Mouse (Mus musculus) megakaryocyte-erythroid progenitor cell, adult 5-6 weeks (primary cell): ENCODE data around the gene Fkbp1b. TPM values are rescaled to one million over a fixed set of nuclear protein-coding genes. Genes with fewer than 3 reads are reported as not detected.
"Not testable (repeated sequence)": the region's sequence is repeated elsewhere in the genome, so short reads cannot be mapped to it uniquely, and the experiment has no call there.

Experiments used
- ATAC-seq: replicated peaks from 2 replicates; pipeline ENCODE4 v1.8.0; 2016; ENCODE audit warnings: mild to moderate bottlenecking, inconsistent platforms; ENCODE audit not compliant: severe bottlenecking, poor library complexity, low FRiP score, low TSS enrichment
- total RNA-seq, 2 experiments: library from RNA; stranded (forward) in 1 of 2; stranded (reverse) in 1 of 2; fragments of 200-1000, 215-1000 nt in 1 of 2; fragments of >200 nt in 1 of 2; fragmentation: Nextera tagmentation in 1 of 2; gene quantifications; 2 replicates each; pipeline ENCODE4 v1.2.3; 2014 to 2017

Fkbp1b gene
- total RNA-seq, 2 experiments from 2014 or later, result 1.6 TPM; not detected in 1

DNA sequence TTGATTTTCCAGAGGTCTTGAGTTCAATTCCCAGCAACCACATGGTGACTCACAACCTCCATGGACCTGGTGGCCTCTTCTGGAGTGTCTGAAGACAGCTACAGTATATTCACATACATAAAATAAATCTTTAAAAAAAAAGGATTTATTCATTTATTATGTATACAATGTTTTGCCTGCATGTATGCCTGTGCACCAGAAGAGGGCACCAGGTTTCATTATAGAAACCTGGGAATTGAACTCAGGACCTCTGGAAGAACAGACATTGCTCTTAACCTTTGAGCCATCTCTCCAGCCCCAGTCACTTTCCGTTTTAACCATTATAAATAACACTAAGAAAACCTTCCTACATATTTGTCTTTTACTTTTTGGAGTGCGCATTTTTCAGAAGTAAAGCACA, 15.4 kb upstream of the Fkbp1b start:
- ATAC-seq, result no peak

DNA sequence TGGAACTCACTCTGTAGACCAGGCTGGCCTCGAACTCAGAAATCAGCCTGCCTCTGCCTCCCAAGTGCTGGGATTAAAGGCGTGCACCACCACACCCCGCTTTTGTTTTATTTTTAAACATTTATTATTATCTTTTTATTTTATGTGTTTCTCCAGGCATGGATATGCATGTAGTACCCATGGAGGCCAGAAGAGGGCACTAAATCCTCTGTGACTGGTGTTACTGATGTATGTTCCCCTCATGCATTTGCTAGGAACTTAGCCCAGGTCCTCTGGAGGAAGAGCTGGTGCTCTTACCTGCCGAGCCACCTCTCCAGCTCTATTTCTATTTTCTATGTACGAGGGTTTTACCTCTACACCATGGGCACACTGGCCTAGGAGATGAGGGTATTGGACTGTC, 14.8 kb upstream of the Fkbp1b start:
- ATAC-seq, result no peak

DNA sequence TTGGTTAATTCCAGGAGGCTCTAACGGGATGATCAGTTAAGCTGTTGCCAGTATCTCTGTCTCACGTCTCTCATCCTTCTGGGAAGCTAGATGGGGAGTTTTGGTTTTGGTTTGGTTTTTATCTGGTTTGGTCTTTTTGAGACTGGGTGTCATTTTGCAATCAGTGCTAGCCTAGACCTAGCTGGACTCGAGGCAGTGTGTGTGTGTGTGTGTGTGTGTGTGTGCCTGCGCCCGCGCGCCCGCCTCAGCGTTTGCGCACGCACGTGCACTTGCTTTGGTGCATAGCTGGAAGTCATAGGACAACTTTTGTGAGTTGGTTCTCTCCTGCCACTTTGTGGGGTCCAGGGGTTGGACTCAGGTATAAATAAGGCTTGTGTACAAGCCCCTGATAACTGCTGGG, 2.4 kb upstream of the Fkbp1b start:
- ATAC-seq, result peak; percentile 32; the same call in 1 of the 2 replicates

DNA sequence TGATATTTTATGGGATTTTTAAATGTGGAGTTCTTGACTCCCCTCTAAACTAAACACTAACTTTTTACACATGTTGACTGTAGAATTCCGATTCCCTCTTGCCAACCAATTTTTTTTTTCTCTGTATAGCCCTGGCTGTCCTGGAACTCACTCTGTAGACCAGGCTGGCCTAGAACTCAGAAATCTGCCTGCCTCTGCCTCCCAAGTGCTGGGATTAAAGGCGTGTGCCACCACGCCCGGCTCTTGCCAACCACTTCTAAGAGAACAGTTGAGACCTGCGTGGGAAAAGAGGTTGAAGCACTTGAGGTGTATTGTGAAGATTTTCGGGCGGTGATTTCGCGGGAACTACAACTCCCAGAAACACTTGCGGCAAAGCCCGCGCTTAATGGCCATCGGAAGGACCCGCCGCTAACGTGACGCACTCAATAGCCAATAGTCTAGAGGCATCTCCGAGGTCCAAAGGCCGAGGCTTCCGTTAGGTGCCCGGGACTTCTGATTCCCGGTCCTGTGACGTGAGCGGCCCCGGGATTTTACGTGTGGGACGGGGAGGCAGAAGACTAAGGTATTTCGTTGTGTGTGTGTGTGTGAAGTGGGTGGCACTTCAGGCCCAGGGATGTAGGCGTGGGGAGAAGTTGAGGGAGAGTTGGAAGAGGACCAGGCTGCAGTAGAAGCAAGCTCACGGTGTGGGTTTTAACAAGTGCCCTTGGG, 1.7 kb upstream of the Fkbp1b start, which contains the start of gene Wdcp:
Wdcp (plus strand) TSS at position 414 of the 708 bp plus-strand sequence.
- ATAC-seq, result peak; percentile 90

DNA sequence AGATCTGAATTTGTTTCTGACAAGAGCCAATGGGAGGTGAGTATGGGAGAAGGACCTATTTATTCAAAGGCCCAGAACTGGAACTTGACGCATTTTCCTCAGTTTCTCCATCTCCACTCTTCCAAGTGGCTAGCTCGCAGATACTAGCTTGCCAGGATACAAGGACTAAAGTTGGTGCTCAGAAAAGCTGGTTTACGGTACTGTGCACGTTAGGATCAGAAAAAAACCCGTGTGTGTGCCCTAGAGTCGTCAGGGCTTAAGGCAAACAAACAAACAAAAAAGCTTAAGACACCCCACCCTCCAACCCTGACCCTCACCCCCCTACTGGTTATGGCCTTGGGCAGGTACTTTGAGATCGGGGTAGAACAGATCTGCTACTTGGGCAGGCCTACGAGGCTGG, 1.1 kb upstream of the Fkbp1b start:
- ATAC-seq, result no peak

DNA sequence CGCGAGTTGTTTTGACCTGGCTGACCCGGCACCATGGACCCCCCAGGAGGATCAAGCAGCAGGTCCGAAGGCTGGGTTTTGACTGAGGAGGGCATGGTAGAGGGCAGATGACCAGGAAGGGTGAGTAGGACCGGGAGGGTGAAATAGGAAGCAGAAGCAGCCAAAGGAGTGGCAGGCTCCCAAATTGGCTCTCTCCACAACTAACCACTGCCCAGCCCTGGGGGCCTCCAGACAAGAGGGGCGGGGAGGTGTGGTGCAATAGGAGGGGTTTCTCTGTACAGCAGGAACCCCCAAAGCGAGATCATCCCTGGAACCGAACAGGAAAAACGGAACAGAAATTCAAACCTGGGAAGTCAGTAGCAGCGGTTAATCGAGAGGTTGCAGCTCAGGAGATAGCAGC, 650 bp downstream of the Fkbp1b start:
- no peak for ATAC-seq

DNA sequence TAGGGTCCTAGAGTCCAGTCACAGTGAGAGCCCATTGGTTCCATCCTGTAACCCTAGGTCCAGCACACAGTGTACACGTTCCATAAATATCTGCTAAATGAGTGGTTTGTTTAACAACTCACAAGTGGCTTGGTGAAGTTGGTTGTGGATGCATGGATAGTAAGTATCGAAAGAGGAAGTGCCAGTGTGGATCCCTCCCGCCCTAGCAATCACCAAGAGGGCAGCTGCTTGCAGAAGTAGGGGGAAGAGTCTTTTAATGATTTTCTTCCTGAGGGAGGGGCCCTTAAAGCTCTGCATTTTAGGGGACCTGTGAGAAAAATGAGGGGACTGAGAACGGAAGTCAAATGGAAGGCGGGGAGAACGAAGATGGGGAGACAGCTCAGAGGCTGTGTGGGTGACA, 1.4 kb downstream of the Fkbp1b start:
- ATAC-seq, result no peak

DNA sequence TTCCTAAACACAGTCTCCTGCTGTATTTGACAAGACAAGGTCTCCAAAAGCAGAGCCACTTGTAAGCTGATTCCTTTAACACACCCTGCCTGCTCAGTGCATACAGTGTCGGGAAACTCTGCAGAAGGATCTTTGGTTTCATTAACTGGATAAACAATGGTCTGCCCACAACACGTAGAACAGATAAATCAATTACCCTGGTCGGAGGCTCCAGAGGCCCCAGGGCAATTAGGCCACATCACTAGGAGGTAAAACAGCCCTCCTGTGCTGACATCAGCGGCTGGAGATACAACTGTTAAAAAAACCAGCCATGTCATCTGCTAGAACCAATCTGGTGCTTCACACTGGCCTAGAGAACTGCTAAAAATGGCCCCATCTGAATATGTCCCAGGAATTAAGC, 4.4 kb downstream of the Fkbp1b start:
- no peak for ATAC-seq

DNA sequence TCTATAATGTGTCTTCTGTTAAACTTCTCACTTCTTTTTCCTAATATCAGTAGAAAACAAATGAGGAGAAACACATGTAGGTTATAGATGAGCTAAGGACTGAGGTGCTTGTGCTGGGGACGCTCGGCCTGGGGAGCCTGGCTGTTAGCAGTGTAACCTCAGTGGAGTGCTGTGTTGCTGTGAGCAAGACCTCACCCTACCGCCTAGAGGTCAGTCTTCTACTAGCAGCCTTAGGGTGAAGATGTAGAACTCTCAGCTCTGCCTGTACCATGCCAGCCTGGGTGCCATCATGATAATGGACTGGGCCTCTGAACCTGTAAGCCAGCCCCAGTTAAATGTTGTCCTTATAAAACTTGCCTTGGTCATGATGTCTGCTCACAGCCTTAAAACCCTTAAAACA, 14.1 kb downstream of the Fkbp1b start:
- peak; percentile 63 for ATAC-seq

DNA sequence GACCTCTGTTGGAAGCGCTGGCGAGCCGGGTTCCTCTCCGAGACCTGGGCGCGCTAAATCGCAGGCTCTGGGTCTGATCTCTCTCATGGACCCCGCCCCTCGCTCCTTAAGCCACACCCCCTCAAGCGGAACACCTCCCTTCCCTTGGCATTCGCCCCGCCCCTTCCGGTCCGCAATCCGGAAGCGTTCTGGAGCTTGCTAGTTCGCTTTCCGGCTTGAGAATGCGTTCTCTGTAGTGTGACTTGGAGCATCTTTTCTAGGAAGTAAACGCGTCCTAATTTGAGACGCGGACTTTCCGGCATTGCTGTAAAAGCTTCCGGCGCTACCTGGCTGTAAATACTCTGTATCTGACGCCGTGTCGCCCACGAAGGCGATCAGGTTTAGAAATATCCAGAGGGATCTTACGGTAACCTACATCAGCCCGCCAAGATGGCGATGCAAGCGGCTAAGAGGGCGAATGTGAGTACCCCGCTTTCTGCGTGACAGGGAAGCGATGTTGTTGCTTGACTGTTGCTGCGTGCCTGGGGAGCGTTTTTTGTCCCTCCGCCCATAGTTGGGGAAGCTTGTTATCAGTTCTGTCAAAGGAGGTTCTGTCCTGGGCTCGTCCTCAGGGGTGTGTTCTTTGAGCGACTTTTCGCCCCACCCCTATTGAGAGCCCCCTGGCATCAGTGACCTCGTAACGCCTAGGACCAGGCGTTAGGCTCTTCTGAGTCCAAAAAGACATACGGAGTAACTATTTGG, 23.9 kb downstream of the Fkbp1b start, which contains the start of gene Sf3b6:
Sf3b6 (plus strand) TSS at position 184 of the 741 bp plus-strand sequence.
- ATAC-seq, result peak; percentile 98

DNA sequence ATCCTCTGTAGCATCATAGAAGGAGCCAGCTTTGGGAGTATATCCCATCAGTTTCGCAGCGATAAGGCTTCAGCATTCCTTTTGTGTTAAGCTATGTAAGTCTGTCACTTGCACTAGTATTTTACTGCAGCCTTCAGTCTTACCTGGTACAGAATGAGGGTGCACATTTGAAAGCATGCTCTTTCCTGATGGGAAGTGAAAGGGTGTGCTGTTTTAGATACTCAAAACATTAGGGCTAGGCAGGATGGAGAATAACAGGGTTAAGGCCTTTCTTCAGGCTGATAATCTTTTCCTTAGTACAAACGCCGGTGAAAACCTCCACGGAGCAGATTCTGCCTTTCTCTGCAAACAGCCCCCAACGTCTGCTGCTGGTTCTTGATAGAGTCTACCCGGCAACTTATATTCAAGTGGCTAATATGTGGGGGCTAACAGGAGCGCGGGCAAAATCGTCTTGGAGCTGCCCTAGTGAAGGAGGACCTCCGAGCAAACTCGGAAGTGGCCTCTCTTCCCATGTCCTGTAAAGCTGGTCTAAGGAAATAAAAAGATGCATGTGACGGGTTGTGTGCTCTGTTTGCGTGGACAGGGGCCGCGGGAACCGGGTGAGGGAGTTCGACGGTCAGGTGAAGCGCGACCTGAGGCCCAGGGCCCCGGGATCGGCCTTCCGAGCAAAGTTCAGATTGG, 24.6 kb downstream of the Fkbp1b start:
- peak; percentile 51 for ATAC-seq

DNA sequence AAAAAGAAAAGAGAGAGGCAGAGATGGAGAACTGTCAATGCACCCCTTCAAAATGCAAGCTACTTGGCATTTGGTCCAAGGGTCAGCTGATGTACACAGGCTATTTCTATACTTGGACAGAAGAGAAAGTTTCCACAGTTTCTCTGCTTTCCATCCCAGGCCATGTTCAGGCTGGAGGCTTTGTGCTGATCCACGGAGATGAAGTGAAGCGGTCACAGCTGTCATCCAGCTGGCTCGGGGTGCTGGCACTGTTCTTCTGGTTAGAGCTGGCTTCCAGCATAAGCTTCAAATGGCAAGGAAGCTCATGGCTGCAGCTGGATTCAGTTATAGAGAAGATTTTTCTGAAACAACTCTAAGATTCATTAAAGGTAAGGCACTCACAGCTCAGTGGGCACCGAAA, 27.8 kb downstream of the Fkbp1b start:
- no peak for ATAC-seq

DNA sequence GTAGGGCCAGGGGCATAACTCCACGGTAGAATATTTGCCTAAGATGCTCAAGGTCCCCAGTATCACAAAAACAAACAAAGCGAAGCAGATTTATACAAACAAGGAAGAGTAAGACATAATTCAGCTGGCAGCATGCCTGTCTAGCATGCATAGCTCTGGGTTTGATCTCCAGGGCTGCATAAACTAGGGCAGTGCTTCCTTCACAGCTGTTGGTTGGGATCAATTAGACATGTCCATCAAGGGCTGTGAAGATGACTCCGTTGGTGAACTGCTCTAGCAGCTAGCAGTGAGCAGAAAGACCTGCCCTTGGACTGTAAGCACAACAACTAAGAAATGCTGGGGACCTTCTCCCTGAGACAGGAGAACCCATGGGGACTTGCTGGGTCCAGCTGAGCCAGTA, 29.7 kb downstream of the Fkbp1b start:
- no peak for ATAC-seq

DNA sequence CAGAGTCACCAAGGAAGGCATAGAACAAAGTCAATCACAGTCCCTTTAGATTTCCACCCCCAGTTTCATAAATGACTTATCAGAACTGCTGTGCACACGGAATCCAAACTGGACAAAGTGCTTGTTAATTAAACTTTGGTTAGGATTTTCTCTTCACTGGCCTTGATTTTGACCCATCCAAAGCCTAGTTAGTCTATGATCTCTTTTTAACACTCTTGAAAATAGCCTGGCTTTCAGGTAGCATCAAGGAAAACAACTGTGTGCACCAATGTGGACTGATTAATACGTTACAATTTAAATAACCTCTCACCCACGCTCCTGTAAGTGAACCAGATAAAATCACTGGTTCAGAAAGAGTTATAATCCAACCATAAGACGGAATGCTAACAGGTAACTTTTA, 30.4 kb downstream of the Fkbp1b start:
- ATAC-seq, result no peak

DNA sequence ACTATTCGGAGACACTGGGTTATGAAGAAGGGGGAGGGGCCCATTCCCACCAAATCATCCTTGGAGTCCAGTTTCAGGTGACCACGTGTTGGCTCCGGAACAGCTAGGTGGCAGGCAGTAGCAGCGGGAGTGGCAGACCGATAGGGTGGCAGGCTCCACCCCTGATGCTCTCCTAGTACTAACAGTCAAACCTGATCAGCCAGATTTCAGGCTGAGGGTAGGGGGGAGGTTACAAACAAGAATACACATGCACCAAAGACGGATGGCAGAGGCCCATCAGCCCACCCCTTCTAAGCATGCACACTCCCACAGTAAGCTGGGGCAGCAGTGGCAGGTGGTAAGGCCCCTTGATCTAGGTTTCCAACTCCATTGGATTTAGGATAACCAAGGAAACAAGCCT, 43.9 kb downstream of the Fkbp1b start:
- not testable (repeated sequence) for ATAC-seq

DNA sequence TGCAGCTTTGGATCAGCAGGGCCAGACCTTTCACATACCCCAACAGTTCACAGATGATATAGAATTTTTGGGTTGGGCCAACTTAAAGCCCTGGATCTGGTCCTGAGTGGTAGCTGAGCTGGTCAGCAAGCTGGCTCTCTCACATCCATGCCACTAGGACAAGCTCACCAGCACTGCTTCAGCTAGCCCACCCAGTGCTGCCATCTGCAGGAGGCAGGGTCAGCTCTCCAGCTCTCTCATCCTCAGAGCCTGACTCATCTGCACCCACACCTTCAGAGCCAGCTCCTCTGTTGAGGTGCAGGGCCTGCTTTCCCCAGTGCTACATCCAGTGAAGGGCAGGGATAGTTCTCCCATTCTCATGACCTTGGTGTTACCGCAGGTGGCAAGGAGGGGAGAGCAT, 47.7 kb downstream of the Fkbp1b start:
- peak; percentile 81 for ATAC-seq

DNA sequence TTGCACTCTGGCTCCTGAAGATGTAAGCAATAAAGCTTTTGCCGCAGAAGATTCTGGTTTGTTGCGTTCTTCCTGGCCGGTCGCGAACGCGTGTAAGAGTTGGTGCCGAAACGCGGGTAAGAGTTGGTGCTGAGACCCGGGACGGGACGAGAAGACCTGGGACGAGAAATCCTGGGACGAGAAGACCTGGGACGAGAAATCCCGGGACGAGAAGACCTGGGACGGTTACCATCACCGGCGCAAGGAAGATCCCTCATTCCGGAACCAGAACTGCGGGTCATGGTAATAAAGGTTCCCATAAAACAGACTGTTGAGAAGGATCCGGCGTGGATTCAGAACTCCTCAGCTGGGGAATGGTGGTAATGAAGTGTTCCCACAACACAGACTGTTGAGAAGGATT, 53.3 kb downstream of the Fkbp1b start:
- ATAC-seq, result not testable (repeated sequence)

DNA sequence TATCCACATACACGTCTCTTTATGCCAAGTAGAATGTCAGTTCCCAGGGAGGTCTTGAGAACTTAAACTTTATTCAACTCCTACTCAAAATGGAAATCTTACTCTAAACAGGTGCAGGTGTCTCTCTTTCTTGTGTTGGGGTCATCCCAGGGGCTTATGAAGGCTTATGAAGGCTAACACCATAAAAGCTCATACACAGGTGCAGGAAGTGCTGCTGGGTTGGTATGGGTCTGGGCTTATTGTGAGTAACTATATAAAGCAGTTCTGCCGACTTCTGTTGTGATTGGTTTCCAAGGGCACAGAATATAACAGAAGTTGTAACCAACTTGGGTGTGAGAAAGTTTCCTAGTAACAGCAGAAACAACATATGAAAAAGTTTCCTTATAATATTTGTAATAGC, 56.9 kb downstream of the Fkbp1b start:
- ATAC-seq, result no peak

DNA sequence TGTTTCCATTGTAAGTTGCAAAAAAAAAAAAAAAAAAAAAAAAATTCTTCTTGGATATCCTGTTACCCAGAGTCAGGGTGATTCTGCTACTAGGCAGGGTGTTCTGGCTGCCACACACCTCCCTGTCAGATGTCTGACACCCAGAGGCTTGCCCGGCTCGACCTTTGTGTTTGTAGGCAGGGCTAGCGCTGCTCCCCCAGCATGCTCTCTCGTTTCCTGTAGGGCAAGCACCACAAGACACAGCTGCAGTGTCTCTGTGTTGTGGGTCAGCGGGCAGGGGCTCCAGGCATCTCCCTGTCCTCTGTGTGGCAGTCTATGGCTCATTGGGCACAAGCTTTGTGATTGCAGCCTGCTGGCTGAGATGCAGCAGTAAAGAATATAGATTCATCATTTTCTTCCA, 57.8 kb downstream of the Fkbp1b start:
- ATAC-seq, result no peak
